Mouse (Mus musculus): ENCODE data around the gene Cldn9. TPM values are rescaled to one million over a fixed set of nuclear protein-coding genes. Genes with fewer than 3 reads are reported as not detected.

Cldn9 gene
- polyA plus RNA-seq, 1 experiment from 2014 or later = 1.3 TPM

- H3K4me3 ChIP-seq (replicated peaks; ENCODE audit: low read length) = no peak overlapping the region
- ATAC-seq (ENCODE audit: insufficient read depth, low FRiP score) = peak; percentile 8; the same call in 1 of the 2 replicates
- peaks cover 12% of the 10 kb centered on the region; the same call in 1 of the 2 replicates for H3K27me3 ChIP-seq (ENCODE audit: control insufficient read depth, insufficient read depth, low read length)
- H3K4me1 ChIP-seq (ENCODE audit: control insufficient read depth, insufficient read depth, low read length) = no peaks in the 10 kb centered on the region
- no peak overlapping the region for H3K4me2 ChIP-seq (ENCODE audit: low read depth, low read length)
- WGBS = 9% methylated on average over 5 of the region's 5 CpGs
- no peaks in the 10 kb centered on the region for H3K9me3 ChIP-seq (replicated peaks; ENCODE audit: control insufficient read depth, low read length)
- no peak overlapping the region for H3K27ac ChIP-seq (ENCODE audit: low read length)
- peaks cover 8% of the 10 kb centered on the region for H3K36me3 ChIP-seq (ENCODE audit: control insufficient read depth, insufficient read depth, low read length)
- H3K9ac ChIP-seq (ENCODE audit: low read length) = no peak overlapping the region
Observed at GRCm38 (mm10) chr17:23664556-23665021, 19.2 kb downstream of the Cldn9 start.

- Histone ChIP-seq H3K9me3 (replicated peaks; ENCODE audit: control insufficient read depth, low read length) (no peaks in the 10 kb centered on the region), H3K4me3 (replicated peaks; ENCODE audit: low read length) (no peak overlapping the region; the same call in 1 of the 2 replicates), H3K27me3 (ENCODE audit: control insufficient read depth, insufficient read depth, low read length) (peaks cover 16% of the 10 kb centered on the region; the same call in 1 of the 2 replicates), H3K4me1 (ENCODE audit: control insufficient read depth, insufficient read depth, low read length) (no peaks in the 10 kb centered on the region), H3K27ac (ENCODE audit: low read length) (no peak overlapping the region; the same call in 1 of the 2 replicates), H3K36me3 (ENCODE audit: control insufficient read depth, insufficient read depth, low read length) (no peaks in the 10 kb centered on the region; the same call in 1 of the 2 replicates), H3K9ac (ENCODE audit: low read length) (0 out of 2 replicates have a peak overlapping the region, but pooled peaks have one; percentile 41), H3K4me2 (ENCODE audit: low read depth, low read length) (peak overlapping the region; percentile 54)
- 3% methylated on average over 9 of the region's 9 CpGs for WGBS
- no peak for ATAC-seq (ENCODE audit: insufficient read depth, low FRiP score)
Observed at GRCm38 (mm10) chr17:23661526-23661925, 22.3 kb downstream of the Cldn9 start.

GRCm38 (mm10) chr17:23660876-23661200 lies 23.0 kb downstream of the Cldn9 start:
- Histone ChIP-seq H3K27me3 (ENCODE audit: control insufficient read depth, insufficient read depth, low read length) (peaks cover 18% of the 10 kb centered on the region; the same call in 1 of the 2 replicates), H3K4me1 (ENCODE audit: control insufficient read depth, insufficient read depth, low read length) (no peaks in the 10 kb centered on the region), H3K9ac (ENCODE audit: low read length) (peak overlapping the region; percentile 61), H3K9me3 (replicated peaks; ENCODE audit: control insufficient read depth, low read length) (no peaks in the 10 kb centered on the region), H3K27ac (ENCODE audit: low read length) (peak overlapping the region; percentile 57), H3K36me3 (ENCODE audit: control insufficient read depth, insufficient read depth, low read length) (no peaks in the 10 kb centered on the region), H3K4me2 (ENCODE audit: low read depth, low read length) (peak overlapping the region; percentile 54), H3K4me3 (replicated peaks; ENCODE audit: low read length) (peak overlapping the region; percentile 36)
- 2% methylated on average over 14 of the region's 14 CpGs for WGBS
- peak; percentile 55; the same call in 1 of the 2 replicates for ATAC-seq (ENCODE audit: insufficient read depth, low FRiP score)

GRCm38 (mm10) chr17:23660117-23660875 lies 23.5 kb downstream of the Cldn9 start, which contains the start of gene Bicdl2:
TSS of gene Bicdl2 (plus strand) at chr17:23660506.
- no peaks in the 10 kb centered on the region for H3K9me3 ChIP-seq (replicated peaks; ENCODE audit: control insufficient read depth, low read length)
- WGBS = 7% methylated on average over 27 of the region's 27 CpGs
- H3K9ac ChIP-seq (ENCODE audit: low read length) = peak within 1 kb of the TSS; percentile 61
- H3K4me1 ChIP-seq (ENCODE audit: control insufficient read depth, insufficient read depth, low read length) = no peaks in the 10 kb centered on the region
- H3K27ac ChIP-seq (ENCODE audit: low read length) = peak within 1 kb of the TSS; percentile 57
- peak within 1 kb of the TSS; percentile 54 for H3K4me2 ChIP-seq (ENCODE audit: low read depth, low read length)
- peaks cover 18% of the 10 kb centered on the region; the same call in 1 of the 2 replicates for H3K27me3 ChIP-seq (ENCODE audit: control insufficient read depth, insufficient read depth, low read length)
- H3K36me3 ChIP-seq (ENCODE audit: control insufficient read depth, insufficient read depth, low read length) = no peaks in the 10 kb centered on the region
- H3K4me3 ChIP-seq (replicated peaks; ENCODE audit: low read length) = peak within 1 kb of the TSS; percentile 36
- ATAC-seq (ENCODE audit: insufficient read depth, low FRiP score) = peak; percentile 60

- Histone ChIP-seq H3K9ac (ENCODE audit: low read length) (no peak overlapping the region), H3K36me3 (ENCODE audit: control insufficient read depth, insufficient read depth, low read length) (no peaks in the 10 kb centered on the region), H3K4me3 (replicated peaks; ENCODE audit: low read length) (no peak overlapping the region), H3K9me3 (replicated peaks; ENCODE audit: control insufficient read depth, low read length) (no peaks in the 10 kb centered on the region), H3K27ac (ENCODE audit: low read length) (no peak overlapping the region), H3K4me1 (ENCODE audit: control insufficient read depth, insufficient read depth, low read length) (no peaks in the 10 kb centered on the region), H3K27me3 (ENCODE audit: control insufficient read depth, insufficient read depth, low read length) (peaks cover 18% of the 10 kb centered on the region; the same call in 1 of the 2 replicates), H3K4me2 (ENCODE audit: low read depth, low read length) (no peak overlapping the region)
- ATAC-seq (ENCODE audit: insufficient read depth, low FRiP score) = no peak
- WGBS = 82% methylated on average over 3 of the region's 3 CpGs
Observed at GRCm38 (mm10) chr17:23658450-23658849, 25.4 kb downstream of the Cldn9 start.

- no peak for ATAC-seq (ENCODE audit: insufficient read depth, low FRiP score)
- Histone ChIP-seq H3K27me3 (ENCODE audit: control insufficient read depth, insufficient read depth, low read length) (0 out of 2 replicates have a peak, but pooled peaks cover 6% of the 10 kb centered on the region), H3K4me2 (ENCODE audit: low read depth, low read length) (no peak overlapping the region), H3K4me3 (replicated peaks; ENCODE audit: low read length) (no peak overlapping the region), H3K27ac (ENCODE audit: low read length) (no peak overlapping the region), H3K36me3 (ENCODE audit: control insufficient read depth, insufficient read depth, low read length) (no peaks in the 10 kb centered on the region), H3K4me1 (ENCODE audit: control insufficient read depth, insufficient read depth, low read length) (no peaks in the 10 kb centered on the region), H3K9me3 (replicated peaks; ENCODE audit: control insufficient read depth, low read length) (no peaks in the 10 kb centered on the region), H3K9ac (ENCODE audit: low read length) (no peak overlapping the region)
- WGBS = 39% methylated on average over 2 of the region's 2 CpGs
Observed at GRCm38 (mm10) chr17:23654410-23654809, 29.4 kb downstream of the Cldn9 start.

GRCm38 (mm10) chr17:23654001-23654400 lies 29.8 kb downstream of the Cldn9 start:
- Histone ChIP-seq H3K27me3 (ENCODE audit: control insufficient read depth, insufficient read depth, low read length) (0 out of 2 replicates have a peak, but pooled peaks cover 6% of the 10 kb centered on the region), H3K4me2 (ENCODE audit: low read depth, low read length) (no peak overlapping the region), H3K4me3 (replicated peaks; ENCODE audit: low read length) (no peak overlapping the region), H3K4me1 (ENCODE audit: control insufficient read depth, insufficient read depth, low read length) (no peaks in the 10 kb centered on the region), H3K9ac (ENCODE audit: low read length) (no peak overlapping the region), H3K36me3 (ENCODE audit: control insufficient read depth, insufficient read depth, low read length) (no peaks in the 10 kb centered on the region), H3K27ac (ENCODE audit: low read length) (no peak overlapping the region), H3K9me3 (replicated peaks; ENCODE audit: control insufficient read depth, low read length) (no peaks in the 10 kb centered on the region)
- WGBS = 52% methylated on average over 6 of the region's 6 CpGs
- ATAC-seq (ENCODE audit: insufficient read depth, low FRiP score) = no peak

GRCm38 (mm10) chr17:23653324-23653723 lies 30.5 kb downstream of the Cldn9 start:
- H3K4me3 ChIP-seq (replicated peaks; ENCODE audit: low read length) = no peak overlapping the region
- no peak overlapping the region for H3K27ac ChIP-seq (ENCODE audit: low read length)
- H3K36me3 ChIP-seq (ENCODE audit: control insufficient read depth, insufficient read depth, low read length) = no peaks in the 10 kb centered on the region
- no peak overlapping the region for H3K9ac ChIP-seq (ENCODE audit: low read length)
- no peaks in the 10 kb centered on the region for H3K9me3 ChIP-seq (replicated peaks; ENCODE audit: control insufficient read depth, low read length)
- H3K4me1 ChIP-seq (ENCODE audit: control insufficient read depth, insufficient read depth, low read length) = no peaks in the 10 kb centered on the region
- 0 out of 2 replicates have a peak, but pooled peaks cover 6% of the 10 kb centered on the region for H3K27me3 ChIP-seq (ENCODE audit: control insufficient read depth, insufficient read depth, low read length)
- no peak overlapping the region for H3K4me2 ChIP-seq (ENCODE audit: low read depth, low read length)
- ATAC-seq (ENCODE audit: insufficient read depth, low FRiP score) = no peak
- WGBS = 69% methylated on average over 2 of the region's 2 CpGs

- 68% methylated on average over 6 of the region's 6 CpGs for WGBS
- Histone ChIP-seq H3K27ac (ENCODE audit: low read length) (no peak overlapping the region), H3K9ac (ENCODE audit: low read length) (no peak overlapping the region), H3K4me3 (replicated peaks; ENCODE audit: low read length) (no peak overlapping the region), H3K4me1 (ENCODE audit: control insufficient read depth, insufficient read depth, low read length) (no peaks in the 10 kb centered on the region), H3K27me3 (ENCODE audit: control insufficient read depth, insufficient read depth, low read length) (0 out of 2 replicates have a peak, but pooled peaks cover under 1% of the 10 kb centered on the region), H3K4me2 (ENCODE audit: low read depth, low read length) (no peak overlapping the region), H3K9me3 (replicated peaks; ENCODE audit: control insufficient read depth, low read length) (no peaks in the 10 kb centered on the region), H3K36me3 (ENCODE audit: control insufficient read depth, insufficient read depth, low read length) (no peaks in the 10 kb centered on the region)
- no peak for ATAC-seq (ENCODE audit: insufficient read depth, low FRiP score)
Observed at GRCm38 (mm10) chr17:23651363-23651762, 32.5 kb downstream of the Cldn9 start.
